Mouse (Mus musculus): Measurements from ENCODE around the gene Prkn. TPM values are rescaled to one million over a fixed set of nuclear protein-coding genes. Genes with fewer than 3 reads are reported as not detected.

Prkn gene
- polyA plus RNA-seq, 1 experiment from 2014 or later = 2.2 TPM

DNA sequence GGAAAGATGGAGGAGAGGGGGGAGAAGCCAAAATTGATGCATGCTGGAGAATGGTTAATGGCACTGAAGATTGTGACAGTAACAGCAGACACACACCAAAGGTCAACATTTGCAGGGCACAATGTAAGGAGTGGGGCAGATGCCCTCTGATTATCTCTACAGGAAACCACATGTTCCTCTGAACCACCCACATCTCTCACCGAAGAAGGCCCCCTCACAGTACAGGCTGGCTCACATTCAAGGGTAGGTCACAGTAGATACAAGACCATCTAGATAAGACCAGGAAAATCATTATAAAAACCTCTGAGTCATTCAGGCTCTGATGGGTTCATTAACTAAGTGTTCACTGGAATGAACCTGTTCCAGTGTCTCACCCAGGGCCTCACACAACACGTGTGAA is 1005.3 kb downstream of the Prkn start:
- no peaks in the 10 kb centered on the region for H3K4me1 ChIP-seq (ENCODE audit: control insufficient read depth, insufficient read depth, low read length)
- H3K36me3 ChIP-seq (ENCODE audit: control insufficient read depth, insufficient read depth, low read length) = no peaks in the 10 kb centered on the region
- no peaks in the 10 kb centered on the region for H3K27me3 ChIP-seq (ENCODE audit: control insufficient read depth, insufficient read depth, low read length)
- 59% methylated on average over 2 of the region's 2 CpGs for WGBS
- no peak overlapping the region for H3K4me3 ChIP-seq (replicated peaks; ENCODE audit: low read length)
- H3K9ac ChIP-seq (ENCODE audit: low read length) = no peak overlapping the region
- no peak overlapping the region for H3K27ac ChIP-seq (ENCODE audit: low read length)
- no peak overlapping the region for H3K4me2 ChIP-seq (ENCODE audit: low read depth, low read length)
- no peaks in the 10 kb centered on the region for H3K9me3 ChIP-seq (replicated peaks; ENCODE audit: control insufficient read depth, low read length)
- no peak for ATAC-seq (ENCODE audit: insufficient read depth, low FRiP score)

DNA sequence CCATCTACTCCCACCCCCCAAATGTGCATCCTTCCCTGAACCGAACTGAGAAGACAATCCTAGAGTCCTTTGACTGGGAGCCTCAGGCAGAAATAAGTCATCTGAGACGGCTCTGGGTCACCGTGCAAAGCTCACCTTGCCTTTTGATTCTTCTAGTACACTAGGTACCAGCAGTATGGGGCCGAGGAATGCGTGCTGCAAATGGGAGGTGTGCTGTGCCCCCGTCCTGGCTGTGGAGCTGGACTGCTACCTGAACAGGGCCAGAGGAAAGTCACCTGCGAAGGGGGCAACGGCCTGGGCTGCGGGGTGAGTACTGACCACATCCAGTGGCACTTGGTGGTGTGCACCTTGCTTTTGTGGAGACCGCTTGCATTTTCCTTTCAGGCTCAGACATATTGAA is 1014.4 kb downstream of the Prkn start:
- H3K27ac ChIP-seq (ENCODE audit: low read length) = no peak overlapping the region
- no peaks in the 10 kb centered on the region for H3K4me1 ChIP-seq (ENCODE audit: control insufficient read depth, insufficient read depth, low read length)
- no peaks in the 10 kb centered on the region for H3K36me3 ChIP-seq (ENCODE audit: control insufficient read depth, insufficient read depth, low read length)
- no peak for ATAC-seq (ENCODE audit: insufficient read depth, low FRiP score)
- H3K9me3 ChIP-seq (replicated peaks; ENCODE audit: control insufficient read depth, low read length) = no peaks in the 10 kb centered on the region
- WGBS = 64% methylated on average over 10 of the region's 10 CpGs
- no peak overlapping the region for H3K4me3 ChIP-seq (replicated peaks; ENCODE audit: low read length)
- H3K27me3 ChIP-seq (ENCODE audit: control insufficient read depth, insufficient read depth, low read length) = no peaks in the 10 kb centered on the region
- no peak overlapping the region for H3K9ac ChIP-seq (ENCODE audit: low read length)
- no peak overlapping the region for H3K4me2 ChIP-seq (ENCODE audit: low read depth, low read length)

DNA sequence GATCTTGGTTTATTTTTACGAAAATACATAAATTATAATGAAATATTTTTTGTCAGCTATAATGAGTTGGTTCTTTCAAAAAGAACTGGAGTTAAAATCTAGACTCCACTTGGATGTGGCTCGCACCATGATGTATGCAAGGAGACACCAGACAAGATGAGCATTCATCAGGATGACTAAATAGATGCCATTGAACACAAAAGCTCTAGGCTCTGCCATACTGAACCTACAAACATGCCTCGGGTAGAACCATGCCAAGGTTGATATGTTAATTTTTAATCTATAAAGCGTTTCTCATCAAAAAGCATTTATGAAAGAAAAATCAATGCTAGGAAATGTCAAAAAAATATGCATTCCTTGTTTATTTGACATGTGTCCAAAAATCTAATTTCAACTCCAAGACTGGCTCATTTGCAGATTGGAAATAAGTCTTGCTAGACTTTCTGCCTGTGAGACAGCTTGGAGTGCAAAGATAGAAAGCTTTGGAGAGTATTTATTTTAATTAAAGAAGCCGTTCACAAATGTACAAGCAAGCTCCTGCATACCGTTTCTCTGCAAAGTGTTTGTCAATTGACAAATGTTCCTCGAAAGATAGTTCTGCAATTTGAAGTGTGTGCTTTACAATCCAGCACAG is 1018.7 kb downstream of the Prkn start:
- H3K36me3 ChIP-seq (ENCODE audit: control insufficient read depth, insufficient read depth, low read length) = no peaks in the 10 kb centered on the region
- H3K4me2 ChIP-seq (ENCODE audit: low read depth, low read length) = no peak overlapping the region
- ATAC-seq (ENCODE audit: insufficient read depth, low FRiP score) = no peak
- H3K9ac ChIP-seq (ENCODE audit: low read length) = no peak overlapping the region
- no peak overlapping the region for H3K4me3 ChIP-seq (replicated peaks; ENCODE audit: low read length)
- H3K27ac ChIP-seq (ENCODE audit: low read length) = no peak overlapping the region
- H3K9me3 ChIP-seq (replicated peaks; ENCODE audit: control insufficient read depth, low read length) = no peaks in the 10 kb centered on the region
- WGBS = 68% methylated on average over 7 of the region's 7 CpGs
- no peaks in the 10 kb centered on the region for H3K27me3 ChIP-seq (ENCODE audit: control insufficient read depth, insufficient read depth, low read length)
- no peaks in the 10 kb centered on the region for H3K4me1 ChIP-seq (ENCODE audit: control insufficient read depth, insufficient read depth, low read length)

DNA sequence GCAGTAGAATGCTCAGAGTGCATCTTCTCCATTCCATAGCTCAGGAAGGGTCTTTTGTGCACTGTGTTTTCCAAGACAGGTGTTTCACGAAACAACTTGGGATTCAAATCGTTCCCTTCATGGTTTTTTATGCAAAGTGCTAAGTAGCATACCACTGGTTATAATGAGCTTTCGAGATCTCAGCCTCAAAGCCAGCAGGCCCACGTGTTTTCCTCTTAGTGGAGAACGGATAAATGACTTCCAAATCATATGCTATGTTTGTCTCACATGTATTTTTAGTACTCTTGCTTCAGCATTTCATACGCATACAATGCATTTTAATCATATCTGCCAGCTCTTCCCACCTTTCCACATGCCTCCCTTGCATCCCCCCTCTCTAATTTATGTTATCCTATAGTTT is 1021.0 kb downstream of the Prkn start:
- Histone ChIP-seq H3K4me3 (replicated peaks; ENCODE audit: low read length) (no peak overlapping the region), H3K36me3 (ENCODE audit: control insufficient read depth, insufficient read depth, low read length) (no peaks in the 10 kb centered on the region), H3K9ac (ENCODE audit: low read length) (no peak overlapping the region), H3K4me2 (ENCODE audit: low read depth, low read length) (no peak overlapping the region), H3K4me1 (ENCODE audit: control insufficient read depth, insufficient read depth, low read length) (no peaks in the 10 kb centered on the region), H3K27me3 (ENCODE audit: control insufficient read depth, insufficient read depth, low read length) (no peaks in the 10 kb centered on the region), H3K27ac (ENCODE audit: low read length) (no peak overlapping the region), H3K9me3 (replicated peaks; ENCODE audit: control insufficient read depth, low read length) (no peaks in the 10 kb centered on the region)
- no peak for ATAC-seq (ENCODE audit: insufficient read depth, low FRiP score)
- 90% methylated on average over 6 of the region's 6 CpGs for WGBS

DNA sequence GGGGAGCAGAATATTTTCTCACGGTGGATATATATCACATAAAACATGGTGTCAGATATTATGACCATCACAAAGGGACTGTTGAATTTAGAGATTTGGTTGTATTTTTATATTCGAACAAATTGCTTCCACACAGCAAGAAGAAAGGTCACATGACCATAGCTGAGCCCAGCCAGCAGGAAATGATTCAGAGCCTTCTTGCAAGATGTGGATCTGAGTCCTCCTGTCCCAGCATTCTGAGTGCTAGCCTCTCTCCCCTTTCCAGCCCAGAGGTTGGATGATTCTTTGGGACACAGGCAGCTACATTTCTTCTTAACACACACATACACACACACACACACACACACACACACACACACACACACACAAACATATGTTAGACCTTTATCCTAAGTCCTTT is 1022.2 kb downstream of the Prkn start:
- no peak for ATAC-seq (ENCODE audit: insufficient read depth, low FRiP score)
- Histone ChIP-seq H3K9ac (ENCODE audit: low read length) (no peak overlapping the region), H3K27ac (ENCODE audit: low read length) (no peak overlapping the region), H3K4me1 (ENCODE audit: control insufficient read depth, insufficient read depth, low read length) (no peaks in the 10 kb centered on the region), H3K4me2 (ENCODE audit: low read depth, low read length) (no peak overlapping the region), H3K9me3 (replicated peaks; ENCODE audit: control insufficient read depth, low read length) (no peaks in the 10 kb centered on the region), H3K27me3 (ENCODE audit: control insufficient read depth, insufficient read depth, low read length) (no peaks in the 10 kb centered on the region), H3K36me3 (ENCODE audit: control insufficient read depth, insufficient read depth, low read length) (no peaks in the 10 kb centered on the region), H3K4me3 (replicated peaks; ENCODE audit: low read length) (no peak overlapping the region)
- WGBS = 84% methylated on average over 2 of the region's 2 CpGs

DNA sequence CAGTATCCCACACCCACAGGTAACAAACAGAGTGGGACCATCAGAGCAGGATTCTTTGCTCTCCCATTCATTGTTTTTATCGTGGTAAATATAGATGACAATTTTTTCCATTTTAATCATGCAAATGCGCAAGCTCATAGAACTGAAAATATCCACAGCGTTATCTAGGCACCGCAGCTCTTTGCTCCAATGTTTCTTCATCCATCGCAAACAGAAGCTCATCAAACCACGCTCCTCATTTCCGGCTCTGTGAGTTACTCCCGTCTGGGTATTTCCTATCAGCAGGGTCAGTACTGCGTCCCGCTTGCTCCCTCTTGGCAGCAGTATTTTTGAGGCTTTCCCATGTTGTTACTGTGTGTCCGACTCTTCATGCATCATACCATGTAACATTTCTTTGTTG is 1022.8 kb downstream of the Prkn start:
- no peaks in the 10 kb centered on the region for H3K36me3 ChIP-seq (ENCODE audit: control insufficient read depth, insufficient read depth, low read length)
- no peaks in the 10 kb centered on the region for H3K9me3 ChIP-seq (replicated peaks; ENCODE audit: control insufficient read depth, low read length)
- H3K27me3 ChIP-seq (ENCODE audit: control insufficient read depth, insufficient read depth, low read length) = no peaks in the 10 kb centered on the region
- no peak overlapping the region for H3K27ac ChIP-seq (ENCODE audit: low read length)
- WGBS = 88% methylated on average over 11 of the region's 11 CpGs
- no peak overlapping the region for H3K9ac ChIP-seq (ENCODE audit: low read length)
- no peak overlapping the region for H3K4me3 ChIP-seq (replicated peaks; ENCODE audit: low read length)
- H3K4me2 ChIP-seq (ENCODE audit: low read depth, low read length) = no peak overlapping the region
- H3K4me1 ChIP-seq (ENCODE audit: control insufficient read depth, insufficient read depth, low read length) = no peaks in the 10 kb centered on the region
- no peak for ATAC-seq (ENCODE audit: insufficient read depth, low FRiP score)

DNA sequence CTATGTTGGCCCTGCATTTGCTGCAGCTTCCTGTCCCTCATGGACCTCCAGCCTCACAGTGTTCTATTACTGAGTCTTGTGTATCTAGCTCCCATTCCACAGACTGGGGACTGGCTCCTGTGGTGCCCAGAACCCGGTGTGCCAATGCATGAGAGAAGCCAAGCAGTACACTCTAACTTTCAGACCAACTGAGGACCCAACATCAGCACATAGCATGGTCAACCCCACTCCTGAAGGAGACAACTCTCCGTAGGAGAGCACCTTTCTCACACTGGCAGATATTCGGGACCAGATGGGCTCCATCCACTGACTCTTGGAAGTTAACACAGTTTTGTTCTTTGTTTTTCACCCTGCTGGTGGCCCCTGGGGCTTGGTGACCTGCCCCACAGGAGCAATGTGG is 1026.0 kb downstream of the Prkn start:
- WGBS = 77% methylated on average over 3 of the region's 3 CpGs
- Histone ChIP-seq H3K27me3 (ENCODE audit: control insufficient read depth, insufficient read depth, low read length) (no peaks in the 10 kb centered on the region), H3K4me1 (ENCODE audit: control insufficient read depth, insufficient read depth, low read length) (no peaks in the 10 kb centered on the region), H3K27ac (ENCODE audit: low read length) (no peak overlapping the region), H3K9me3 (replicated peaks; ENCODE audit: control insufficient read depth, low read length) (no peaks in the 10 kb centered on the region), H3K36me3 (ENCODE audit: control insufficient read depth, insufficient read depth, low read length) (no peaks in the 10 kb centered on the region), H3K4me2 (ENCODE audit: low read depth, low read length) (no peak overlapping the region), H3K4me3 (replicated peaks; ENCODE audit: low read length) (no peak overlapping the region), H3K9ac (ENCODE audit: low read length) (no peak overlapping the region)
- ATAC-seq (ENCODE audit: insufficient read depth, low FRiP score) = no peak

DNA sequence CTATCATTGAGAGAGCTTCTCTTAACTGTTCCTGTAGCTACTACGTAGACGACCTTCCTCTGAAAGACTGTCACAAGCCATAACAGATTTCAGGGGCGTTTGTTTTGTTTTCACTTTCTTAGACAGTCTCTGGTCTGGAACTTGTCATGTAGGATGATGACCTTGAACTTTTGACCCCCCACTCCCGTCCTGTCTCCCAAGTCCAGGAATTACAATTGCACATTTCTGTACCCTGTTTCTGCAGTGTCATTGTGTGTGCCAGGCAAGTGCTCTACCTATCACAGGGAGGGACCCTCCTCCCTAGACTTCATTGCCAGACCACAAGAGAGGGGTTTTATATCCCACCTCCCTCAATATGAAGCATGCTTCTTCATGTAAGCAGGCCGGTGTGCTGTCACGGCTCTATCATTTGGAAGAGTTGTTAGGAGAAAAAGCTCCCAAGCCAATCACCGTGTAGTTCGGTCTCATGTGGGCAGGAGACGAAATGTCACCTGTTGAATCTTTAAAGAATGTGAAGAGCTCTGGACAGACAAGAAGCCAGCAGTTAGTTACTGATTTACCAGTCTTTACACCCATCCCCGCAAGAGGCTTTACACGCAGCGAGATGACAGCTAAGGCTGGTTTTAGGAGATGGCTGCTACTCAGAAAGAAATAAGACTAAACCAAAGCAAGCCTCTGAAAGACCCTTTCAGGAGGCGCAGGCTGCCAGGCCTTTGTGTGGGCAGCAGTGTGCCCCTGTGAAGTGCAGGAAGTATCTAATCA is 1027.3 kb downstream of the Prkn start:
- H3K4me3 ChIP-seq (replicated peaks; ENCODE audit: low read length) = no peak overlapping the region
- H3K36me3 ChIP-seq (ENCODE audit: control insufficient read depth, insufficient read depth, low read length) = no peaks in the 10 kb centered on the region
- no peak overlapping the region for H3K4me2 ChIP-seq (ENCODE audit: low read depth, low read length)
- H3K9me3 ChIP-seq (replicated peaks; ENCODE audit: control insufficient read depth, low read length) = no peaks in the 10 kb centered on the region
- no peak overlapping the region for H3K9ac ChIP-seq (ENCODE audit: low read length)
- no peak for ATAC-seq (ENCODE audit: insufficient read depth, low FRiP score)
- H3K27me3 ChIP-seq (ENCODE audit: control insufficient read depth, insufficient read depth, low read length) = no peaks in the 10 kb centered on the region
- H3K27ac ChIP-seq (ENCODE audit: low read length) = no peak overlapping the region
- WGBS = 50% methylated on average over 13 of the region's 13 CpGs
- H3K4me1 ChIP-seq (ENCODE audit: control insufficient read depth, insufficient read depth, low read length) = no peaks in the 10 kb centered on the region

DNA sequence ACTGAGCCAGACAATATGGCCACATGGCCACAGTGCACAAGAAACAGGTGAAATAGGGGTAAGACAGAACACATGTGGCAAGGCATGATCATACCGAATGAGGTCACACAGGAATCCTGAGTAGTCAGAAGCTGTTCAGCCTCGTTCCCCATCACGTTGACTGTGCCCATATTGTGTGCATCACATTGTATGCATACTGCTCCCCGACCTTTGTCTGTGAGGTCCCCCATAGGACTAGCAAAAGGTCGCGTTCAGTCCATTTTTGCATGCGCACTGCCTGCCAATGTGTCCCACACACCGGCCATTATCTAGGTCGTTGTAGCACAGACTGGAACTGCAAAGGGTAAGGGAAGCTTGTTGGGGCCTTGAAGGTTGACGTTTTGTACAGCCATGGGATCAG is 1030.4 kb downstream of the Prkn start:
- H3K27me3 ChIP-seq (ENCODE audit: control insufficient read depth, insufficient read depth, low read length) = no peaks in the 10 kb centered on the region
- H3K36me3 ChIP-seq (ENCODE audit: control insufficient read depth, insufficient read depth, low read length) = no peaks in the 10 kb centered on the region
- no peak overlapping the region for H3K4me3 ChIP-seq (replicated peaks; ENCODE audit: low read length)
- H3K9me3 ChIP-seq (replicated peaks; ENCODE audit: control insufficient read depth, low read length) = no peaks in the 10 kb centered on the region
- H3K4me2 ChIP-seq (ENCODE audit: low read depth, low read length) = no peak overlapping the region
- ATAC-seq (ENCODE audit: insufficient read depth, low FRiP score) = no peak
- H3K4me1 ChIP-seq (ENCODE audit: control insufficient read depth, insufficient read depth, low read length) = no peaks in the 10 kb centered on the region
- no peak overlapping the region for H3K27ac ChIP-seq (ENCODE audit: low read length)
- no peak overlapping the region for H3K9ac ChIP-seq (ENCODE audit: low read length)
- 86% methylated on average over 10 of the region's 10 CpGs for WGBS

All from stomach, embryonic 16.5 days (tissue).